Mouse (Mus musculus) skeletal muscle tissue, adult 2 months (tissue): ENCODE measurements around the gene Pkd1l2.

Source experiments
- DNase-seq: peaks from one replicate; pipeline ENCODE4 v3.0.0-alpha.2; 2012; ENCODE audit warnings: low read depth, low spot score

The Pkd1l2 gene

DNA sequence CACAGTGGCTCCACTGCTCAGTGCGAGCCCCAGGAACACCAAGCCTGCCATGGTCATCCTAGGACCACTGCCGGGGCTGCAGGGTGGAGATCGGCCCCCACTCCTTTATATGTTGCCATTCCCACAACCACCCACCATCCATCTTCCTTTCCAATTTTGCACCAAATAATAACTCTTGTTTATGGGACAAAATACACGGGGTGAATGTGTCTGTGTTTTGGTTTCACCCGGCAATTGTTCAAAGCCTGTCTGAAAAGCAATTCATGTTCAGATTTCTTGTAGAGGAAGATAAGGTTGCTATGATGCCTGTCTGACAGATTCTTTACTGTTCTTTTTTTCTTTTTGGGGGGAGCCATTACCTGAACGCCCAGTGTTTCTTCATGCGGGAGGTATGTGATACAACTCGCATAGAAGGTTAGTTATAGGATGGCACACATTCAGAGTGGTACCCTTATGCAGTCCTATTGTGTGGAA lies at the start of gene Pkd1l2:
Pkd1l2 (minus strand) TSS at position 51 of the 474 bp plus-strand sequence.
- DNase-seq: no peak

DNA sequence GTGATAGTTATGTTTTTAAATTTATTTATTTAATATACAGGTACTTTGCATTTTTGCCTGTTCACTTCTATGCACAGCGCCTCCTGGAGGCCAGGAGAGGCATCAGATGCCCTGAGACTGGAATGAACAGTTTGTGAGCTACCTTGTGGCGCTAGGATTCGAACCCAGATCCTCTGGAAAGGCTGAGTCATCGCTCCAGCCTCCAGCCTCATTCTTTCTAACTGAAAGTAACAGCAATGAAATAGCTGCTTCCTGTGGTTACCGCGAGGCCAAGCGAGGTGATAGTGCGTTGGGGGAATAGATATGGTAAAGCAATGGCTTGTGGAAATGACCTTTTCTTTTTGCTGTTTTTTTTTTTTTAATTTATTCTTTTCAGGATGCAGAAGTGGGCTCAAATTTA lies 44.8 kb upstream of the Pkd1l2 start:
- no peak for DNase-seq

DNA sequence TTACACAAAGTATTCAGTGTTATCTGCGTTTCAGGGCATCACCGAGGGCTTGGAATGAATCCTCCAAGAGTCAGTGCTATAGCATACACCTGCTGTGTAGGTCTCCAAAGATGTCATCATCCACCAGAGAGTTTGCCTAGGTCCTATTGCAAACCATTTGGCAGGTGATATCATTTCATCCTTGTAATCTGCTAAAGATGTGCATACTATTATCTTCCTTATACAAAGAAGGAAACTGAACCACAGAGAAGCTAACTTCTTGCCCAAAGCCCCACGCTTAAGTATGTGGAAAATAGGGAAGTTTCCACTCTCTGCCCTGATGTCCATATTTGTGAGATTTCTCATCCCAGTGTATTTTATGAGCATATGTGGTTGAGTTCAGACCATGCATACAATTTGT lies 44.2 kb upstream of the Pkd1l2 start:
- DNase-seq: no peak

DNA sequence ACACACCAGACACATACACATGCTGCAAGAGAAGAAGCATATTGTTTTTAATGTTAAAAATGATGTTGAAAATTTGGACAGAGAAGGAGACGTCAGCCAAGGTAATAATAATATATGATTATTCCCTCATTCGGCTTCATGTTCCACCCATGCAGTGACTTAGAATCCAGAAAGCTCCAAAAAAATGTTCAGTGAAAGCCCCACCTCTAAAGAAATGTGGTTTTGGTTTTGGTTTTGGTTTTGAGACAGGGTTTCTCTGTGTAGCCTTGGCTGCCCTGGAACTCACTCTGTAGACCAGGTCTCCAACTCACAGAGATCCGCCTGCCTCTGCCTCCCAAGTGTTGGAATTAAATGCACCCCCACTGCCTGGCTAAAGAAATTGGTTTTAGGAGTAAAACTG lies 43.6 kb upstream of the Pkd1l2 start:
- no peak for DNase-seq

DNA sequence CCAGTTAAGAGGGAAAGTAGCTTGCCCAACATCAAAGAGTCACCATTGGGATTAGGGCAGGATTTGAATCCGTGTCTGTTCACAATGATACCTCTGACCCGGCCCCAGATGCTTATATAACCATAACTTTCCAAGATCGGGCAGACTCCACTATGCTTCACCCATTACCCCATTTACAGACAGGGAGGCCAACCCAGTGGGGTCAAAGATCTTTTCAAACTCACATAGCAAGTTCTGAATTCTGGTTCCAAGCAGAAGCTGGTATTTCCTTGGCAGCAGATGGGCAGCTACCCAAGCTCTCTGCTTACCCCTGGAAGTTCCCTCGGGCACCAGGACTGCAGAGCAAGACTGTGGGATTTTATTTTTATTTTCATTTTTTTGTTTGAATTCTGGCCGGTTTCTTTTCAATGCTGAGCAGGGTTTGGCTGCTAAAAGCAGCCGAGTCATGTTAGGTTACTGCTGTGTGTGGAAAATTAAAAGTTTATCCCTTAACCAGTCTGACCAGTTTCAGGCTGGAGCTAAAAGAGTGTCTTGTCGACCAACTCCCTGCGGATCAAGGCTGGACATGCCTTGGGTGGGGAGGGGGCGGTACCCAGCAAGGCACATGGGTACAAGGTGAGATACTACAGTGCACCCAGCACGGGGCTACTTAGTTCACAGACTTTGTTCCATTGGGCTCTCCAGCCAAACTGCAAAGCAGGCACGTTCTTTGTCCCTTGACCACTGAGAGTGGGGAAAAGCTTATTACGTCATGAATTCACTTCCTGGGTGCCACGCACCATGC lies 41.8 kb upstream of the Pkd1l2 start:
- no peak for DNase-seq

DNA sequence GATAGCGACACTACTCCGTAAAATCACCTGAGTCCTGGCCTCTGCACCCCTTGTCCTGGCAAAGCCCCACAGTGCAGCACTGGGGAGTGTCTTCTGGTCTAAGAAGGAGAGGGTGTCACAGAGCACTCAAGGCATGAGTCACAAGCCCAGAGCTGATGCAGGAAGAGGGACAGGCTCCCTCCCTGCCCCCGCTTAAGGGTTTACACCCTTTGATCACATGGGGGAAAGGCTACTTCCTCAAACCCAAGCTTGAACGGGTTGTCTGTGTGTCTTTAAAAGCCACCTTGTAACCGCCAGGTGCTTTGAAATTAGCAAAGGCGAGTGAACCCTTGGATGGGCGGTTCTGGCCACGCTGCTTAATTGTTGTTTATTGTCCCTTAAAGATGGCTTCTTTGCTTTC lies 39.0 kb upstream of the Pkd1l2 start:
- peak; percentile 10 for DNase-seq

DNA sequence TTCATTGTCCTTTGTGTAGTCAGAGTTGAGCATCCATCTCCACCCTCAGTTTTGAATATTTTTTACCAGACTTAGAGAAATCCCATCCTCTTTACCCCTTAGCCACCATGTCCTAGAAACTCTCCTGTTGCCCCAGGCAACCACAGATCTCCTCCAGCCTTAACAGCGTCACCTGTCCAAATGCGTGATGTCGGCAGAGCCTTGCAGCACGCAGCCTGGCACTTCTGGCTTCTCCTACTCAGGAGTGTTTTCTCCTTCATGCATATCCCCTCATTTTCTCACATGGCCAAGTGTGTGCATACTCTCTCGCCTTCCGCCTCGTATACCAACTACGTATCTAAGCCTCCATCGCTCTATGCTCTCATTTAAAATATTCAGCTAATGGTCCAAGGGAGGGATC lies 36.2 kb upstream of the Pkd1l2 start:
- DNase-seq: no peak

DNA sequence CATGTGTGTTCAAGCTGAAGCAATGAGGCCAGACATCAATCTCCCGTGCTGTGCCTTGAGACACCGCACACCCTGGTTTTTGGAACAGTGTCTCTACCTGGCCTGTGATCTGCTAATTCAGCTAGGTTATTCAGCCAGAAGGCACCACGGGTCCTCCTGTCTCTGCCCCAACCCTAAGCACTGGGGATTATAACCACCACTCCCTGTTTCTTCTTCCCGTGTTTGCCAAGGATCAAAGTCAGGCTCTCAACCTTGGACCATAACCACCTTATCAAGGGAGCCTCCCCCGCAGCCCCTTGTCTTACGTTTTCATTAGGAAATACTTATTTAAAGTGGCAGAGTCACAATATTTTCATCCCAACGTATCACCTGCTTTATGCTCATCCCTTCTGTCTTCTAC lies 34.3 kb upstream of the Pkd1l2 start:
- no peak for DNase-seq

DNA sequence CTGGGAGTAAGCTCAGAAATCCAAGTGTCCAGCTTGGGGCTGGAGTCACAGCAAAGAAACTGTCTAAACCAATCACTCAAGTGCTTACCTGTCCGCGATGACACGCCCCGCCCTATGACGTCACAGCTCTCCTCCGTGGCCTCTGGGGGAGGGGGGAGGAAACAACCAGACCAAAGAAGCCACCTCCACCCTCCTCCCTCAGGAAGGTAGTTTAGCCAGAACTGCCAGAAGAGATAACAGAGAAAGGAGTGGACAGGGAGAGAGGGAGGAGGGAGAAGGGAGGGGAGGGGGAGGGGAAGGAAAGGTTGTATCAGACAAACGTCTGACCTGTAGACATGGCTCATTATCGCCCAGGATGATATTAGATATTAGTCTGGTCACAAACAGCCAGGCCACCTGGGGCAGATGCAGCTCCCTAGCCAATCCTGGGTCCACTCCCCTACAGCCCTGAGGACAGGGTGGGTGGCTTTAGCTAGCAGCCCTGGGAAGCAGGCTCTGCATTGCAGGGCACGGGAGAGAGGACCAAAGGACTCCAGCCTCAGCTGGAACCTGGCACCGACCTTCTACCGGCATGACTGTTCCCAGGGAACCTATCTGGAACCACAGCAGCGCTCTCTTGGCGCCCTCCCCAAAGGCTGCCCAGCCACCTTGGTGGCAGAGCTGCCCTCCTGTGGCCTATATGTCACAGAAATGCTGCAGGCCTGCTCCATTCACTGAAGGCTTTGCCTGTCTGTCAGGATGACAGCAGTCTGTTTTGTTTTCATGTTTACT lies 33.6 kb upstream of the Pkd1l2 start:
- DNase-seq: no peak

DNA sequence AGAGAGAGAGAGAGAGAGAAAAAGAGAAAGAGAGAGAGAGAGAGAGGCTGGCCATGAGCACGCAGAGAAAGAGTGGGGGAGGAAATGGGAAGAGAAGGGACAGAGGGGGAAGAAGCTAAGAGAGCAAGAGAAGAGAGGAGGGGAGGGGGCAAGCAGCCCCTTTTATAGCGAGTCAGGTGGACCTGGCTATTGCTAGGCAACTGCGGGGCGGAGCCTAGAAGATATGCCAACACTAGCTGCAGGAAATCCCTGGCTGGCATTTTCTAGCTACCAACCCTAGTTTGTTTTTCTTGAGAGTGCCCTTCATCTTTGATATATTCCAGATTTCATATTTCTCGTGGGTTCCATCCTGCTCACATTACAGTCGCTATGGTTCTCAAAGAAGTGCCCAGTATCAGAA lies 32.8 kb upstream of the Pkd1l2 start:
- DNase-seq: no peak

DNA sequence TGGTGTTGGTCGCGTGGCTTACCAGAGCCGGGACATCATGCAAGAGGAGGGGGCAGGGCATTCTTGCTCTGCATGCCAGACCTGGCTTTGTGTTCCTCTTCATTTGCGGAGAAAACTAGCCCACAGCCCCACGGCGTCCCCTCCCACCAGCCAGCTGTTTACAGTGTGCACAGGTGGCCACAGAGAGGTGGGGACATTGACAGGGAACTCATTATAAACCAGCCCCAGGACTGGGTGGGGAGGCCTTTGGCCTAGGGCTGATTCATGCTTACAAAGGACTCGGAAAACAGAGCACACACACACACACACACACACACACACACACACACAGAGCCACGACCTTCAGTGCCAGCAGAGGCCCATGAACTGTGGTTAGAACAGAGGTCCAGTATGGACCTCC lies 30.0 kb upstream of the Pkd1l2 start:
- DNase-seq: no peak

DNA sequence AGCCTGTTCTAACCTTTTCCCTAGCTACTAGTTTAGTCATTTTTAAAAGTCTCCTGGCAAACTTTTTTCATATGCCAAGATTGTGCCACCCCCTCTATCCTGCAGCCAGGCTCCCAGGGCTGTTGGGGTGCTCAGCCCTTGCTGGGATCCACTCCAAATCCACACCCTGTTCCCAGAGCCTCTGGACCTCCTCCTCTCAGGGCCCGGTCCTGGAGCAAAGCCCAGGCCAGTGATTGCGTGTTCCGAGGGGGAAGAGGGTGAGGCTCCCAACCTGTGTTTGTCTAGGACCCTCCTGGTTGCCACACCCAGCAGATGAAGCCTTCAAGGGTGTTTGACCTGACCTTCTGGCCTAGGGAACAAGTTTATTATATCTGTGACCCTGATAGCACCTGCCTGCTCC lies 29.4 kb upstream of the Pkd1l2 start:
- no peak for DNase-seq

DNA sequence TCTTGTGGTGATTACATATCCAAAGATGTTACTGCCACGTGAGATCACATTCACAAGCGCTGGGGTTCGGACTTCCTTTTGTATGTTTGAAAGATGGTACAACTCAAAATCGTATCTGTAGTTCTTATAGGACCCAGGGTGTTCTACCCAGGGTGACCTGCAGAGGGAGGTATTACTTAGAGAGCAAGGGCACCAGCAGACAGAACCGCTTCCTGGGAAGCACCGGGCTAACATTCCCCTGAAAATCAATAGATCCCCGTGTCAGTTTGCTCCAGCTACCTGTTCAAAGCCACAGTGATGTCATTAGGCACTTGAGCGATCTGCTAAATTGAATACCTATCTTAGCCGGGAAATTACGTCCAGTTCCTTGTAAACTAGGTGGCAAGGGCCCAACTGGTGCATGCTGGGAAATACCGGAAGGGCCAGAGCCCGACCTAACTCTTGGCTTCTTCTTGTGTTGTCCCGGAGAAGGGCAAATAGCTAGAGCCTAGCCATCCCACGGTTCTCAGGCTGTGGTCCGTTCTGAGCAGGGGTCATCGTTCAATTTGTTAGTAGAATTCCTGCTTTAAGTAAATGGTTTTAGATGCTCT lies 27.6 kb upstream of the Pkd1l2 start:
- DNase-seq: peak; percentile 40

DNA sequence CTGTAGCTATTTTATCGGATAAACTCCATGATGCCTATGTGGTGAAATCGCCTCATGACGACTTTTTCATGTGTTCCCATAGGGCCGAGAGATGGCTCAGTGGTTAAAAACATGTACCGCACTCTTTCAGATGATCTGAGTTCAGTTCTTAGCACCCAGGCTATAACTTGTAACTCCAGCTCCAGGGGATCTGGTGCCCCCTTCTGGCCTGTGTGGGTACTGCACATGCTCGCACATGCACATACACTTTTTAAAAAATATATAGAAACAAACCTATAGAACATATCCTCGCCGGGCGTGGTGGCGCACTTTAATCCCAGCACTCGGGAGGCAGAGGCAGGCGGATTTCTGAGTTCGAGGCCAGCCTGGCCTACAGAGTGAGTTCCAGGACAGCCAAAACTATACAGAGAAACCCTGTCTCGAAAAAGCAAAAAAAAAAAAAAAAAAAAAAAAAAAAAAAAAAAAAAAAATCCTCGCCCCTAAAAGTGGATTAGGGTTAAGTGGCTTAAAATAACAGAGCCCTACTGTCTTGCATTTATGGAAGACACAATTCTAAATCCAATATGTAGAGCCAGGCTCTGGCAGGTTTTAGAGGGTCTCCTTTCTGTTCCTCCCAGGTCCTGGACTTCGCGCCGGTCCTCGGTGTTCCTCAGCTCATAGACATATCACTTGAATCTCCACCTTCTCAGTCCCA lies 26.9 kb upstream of the Pkd1l2 start:
- DNase-seq: no peak

DNA sequence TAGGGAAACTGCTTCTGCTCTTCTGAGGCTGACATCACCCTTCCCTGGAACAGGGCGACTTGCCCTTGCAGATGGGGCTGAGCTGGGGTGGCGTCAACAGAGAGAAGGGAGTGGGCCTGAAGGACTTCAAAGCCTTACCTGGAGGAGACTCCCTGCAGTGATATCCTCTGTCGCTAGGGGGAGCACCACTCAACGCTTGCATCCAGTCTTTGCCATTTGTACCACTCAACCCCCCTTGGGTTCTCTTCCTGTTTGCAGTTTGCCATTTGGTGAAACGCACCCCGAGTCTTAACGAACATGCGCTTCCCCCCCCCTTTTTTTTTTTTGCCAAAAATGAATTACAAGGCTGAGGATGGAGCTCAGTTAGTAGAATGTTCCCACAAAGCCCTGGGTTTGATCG lies 25.3 kb upstream of the Pkd1l2 start:
- DNase-seq: peak; percentile 41

DNA sequence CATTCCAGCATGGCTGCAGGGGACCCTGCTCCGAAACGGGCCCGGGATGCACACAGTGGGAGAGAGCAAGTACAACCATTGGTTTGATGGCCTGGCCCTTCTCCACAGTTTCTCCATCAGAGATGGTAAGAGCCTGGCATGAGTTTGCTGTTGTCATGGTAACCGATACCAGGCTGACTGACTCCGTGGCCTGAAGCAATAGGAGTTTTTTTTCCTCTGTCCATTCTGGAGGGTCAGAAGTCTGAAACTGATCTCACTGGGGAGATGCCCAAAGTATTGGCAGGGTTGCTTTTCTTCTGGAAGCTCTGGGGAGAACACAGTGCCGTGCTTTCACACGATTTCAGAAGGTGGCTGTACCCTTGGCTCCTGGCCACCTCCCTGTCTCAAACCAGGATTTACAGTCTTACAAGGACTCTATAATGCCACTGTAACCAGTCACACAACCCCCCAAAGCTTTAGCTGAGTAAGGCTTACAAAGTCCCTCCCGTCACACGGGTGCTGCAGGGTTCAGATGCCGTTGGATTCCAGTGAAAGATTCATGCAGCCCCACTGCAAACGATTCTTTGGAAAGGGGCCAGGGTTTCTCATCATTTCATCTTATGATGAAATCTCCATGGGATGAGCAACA lies 15.4 kb upstream of the Pkd1l2 start:
- DNase-seq: peak; percentile 24

DNA sequence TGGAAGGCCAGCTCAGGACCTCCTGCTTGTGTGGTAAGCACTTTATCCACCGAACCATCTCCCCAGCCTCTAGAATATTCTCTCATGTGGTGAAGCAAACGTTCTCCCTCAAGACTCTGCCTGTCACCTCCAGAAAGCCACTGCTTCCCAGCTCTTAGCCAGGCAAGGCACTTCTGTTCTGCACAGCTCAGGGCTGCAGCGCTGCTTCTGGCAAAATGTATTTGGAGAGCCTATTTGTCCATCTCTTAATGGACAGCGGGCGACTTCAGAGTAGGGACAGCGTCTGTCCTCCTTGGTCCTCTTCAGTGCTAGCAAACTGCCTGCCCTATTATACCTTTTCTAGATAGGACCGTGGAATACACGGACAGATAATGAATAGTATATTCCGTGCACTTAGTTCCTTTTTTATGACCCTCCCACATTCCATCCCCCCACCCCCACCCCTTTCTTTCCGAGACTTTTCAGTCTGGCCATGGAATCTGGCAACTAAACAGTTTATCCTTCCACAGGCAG lies 14.9 kb upstream of the Pkd1l2 start:
- no peak for DNase-seq

DNA sequence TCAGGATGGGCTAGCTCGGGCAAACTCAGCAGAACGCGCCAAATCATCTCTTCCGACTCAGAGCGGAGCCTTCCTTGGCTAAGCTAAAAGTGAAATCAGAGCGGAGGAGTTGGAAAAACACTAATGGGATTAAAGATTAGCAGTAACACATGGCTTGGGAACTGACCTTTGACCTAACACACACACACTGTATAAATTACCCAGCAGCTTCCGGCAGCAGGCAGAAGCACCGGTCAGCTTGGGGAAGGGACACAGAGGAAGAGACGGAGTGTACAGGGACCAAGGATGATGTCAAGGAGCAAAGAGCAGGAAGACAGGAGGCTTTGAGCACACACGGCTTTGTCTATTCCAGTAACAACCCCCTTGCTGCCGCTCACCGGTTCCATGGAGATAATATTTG lies 13.4 kb upstream of the Pkd1l2 start, which contains the start of gene Bco1:
Bco1 (plus strand) TSS at position 208 of the 400 bp plus-strand sequence.
- DNase-seq: no peak

DNA sequence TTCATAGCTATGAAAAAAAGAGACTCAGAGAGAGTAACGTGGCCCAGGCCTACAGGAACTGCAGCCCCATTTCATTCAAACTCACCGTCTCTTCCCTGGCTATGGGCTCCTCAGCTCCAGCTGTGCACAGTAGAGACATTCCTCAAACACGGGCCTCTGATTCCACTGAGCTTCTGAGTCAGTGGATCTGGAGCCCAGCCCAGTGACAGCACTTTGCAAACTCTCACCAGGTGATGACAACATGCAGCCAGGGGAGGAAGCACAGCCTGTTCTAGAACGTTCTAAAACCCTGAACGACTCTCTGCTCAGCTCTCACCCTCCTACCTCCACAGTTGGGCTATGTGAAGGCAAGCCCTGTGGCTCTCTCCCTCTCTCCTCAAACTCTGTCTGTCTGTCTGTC lies 11.8 kb upstream of the Pkd1l2 start:
- peak; percentile 39 for DNase-seq

DNA sequence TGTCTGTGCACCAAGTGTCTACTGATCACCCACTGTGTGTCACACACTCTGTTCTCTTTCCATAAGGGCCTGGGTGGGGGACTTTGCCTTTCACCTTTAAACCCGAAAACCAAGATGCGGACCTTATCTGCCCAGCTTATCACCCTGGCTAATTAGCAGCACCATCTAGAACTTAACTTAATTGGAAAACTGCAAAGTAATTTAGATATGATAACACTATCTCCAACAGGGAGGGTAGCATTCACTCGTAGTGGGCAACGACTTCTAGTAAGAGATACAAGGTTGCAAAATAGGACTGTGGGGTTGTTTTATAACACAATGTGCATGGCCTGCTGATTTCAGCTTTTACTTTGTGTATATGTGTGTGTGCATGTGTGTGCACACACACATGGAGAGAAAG lies 7.6 kb upstream of the Pkd1l2 start:
- DNase-seq: no peak

DNA sequence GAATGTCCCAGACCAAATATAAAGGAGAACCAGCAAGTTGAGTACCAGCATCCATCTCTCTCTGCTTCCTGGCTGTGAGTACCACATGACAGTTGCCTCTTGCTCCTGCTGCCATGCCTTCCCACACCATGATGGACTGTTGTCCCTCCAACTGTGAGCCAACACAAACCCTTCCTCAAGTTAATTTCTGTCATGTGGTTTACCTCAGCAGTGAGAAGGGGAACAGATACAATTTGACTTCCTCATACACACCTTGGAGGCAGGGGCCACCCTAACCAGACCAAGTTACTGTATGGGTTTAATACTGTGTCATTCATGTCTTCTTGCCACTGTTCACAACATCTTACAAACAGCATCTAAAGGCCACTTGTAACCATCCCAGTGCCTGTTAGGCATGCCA lies 4.8 kb upstream of the Pkd1l2 start:
- no peak for DNase-seq
